Mouse (Mus musculus) layer of hippocampus, postnatal 36 days (tissue): ENCODE data around the gene Ccdc171. TPM values are rescaled to one million over a fixed set of nuclear protein-coding genes. Genes with fewer than 3 reads are reported as not detected.
"Not testable (repeated sequence)": the region's sequence is repeated elsewhere in the genome, so short reads cannot be mapped to it uniquely, and the experiment has no call there.

ENCODE experiments used
- DNase-seq, 2 experiments: peaks; one replicate each; pipeline ENCODE4 v3.0.0; 2022
- total RNA-seq, 2 experiments: library from RNA; stranded (reverse); gene quantifications; 2 replicates each; pipeline ENCODE4 v1.2.3; 2021

The Ccdc171 gene
- total RNA-seq, result 1 to 10 TPM; 3.9 to 5.3 TPM

DNA sequence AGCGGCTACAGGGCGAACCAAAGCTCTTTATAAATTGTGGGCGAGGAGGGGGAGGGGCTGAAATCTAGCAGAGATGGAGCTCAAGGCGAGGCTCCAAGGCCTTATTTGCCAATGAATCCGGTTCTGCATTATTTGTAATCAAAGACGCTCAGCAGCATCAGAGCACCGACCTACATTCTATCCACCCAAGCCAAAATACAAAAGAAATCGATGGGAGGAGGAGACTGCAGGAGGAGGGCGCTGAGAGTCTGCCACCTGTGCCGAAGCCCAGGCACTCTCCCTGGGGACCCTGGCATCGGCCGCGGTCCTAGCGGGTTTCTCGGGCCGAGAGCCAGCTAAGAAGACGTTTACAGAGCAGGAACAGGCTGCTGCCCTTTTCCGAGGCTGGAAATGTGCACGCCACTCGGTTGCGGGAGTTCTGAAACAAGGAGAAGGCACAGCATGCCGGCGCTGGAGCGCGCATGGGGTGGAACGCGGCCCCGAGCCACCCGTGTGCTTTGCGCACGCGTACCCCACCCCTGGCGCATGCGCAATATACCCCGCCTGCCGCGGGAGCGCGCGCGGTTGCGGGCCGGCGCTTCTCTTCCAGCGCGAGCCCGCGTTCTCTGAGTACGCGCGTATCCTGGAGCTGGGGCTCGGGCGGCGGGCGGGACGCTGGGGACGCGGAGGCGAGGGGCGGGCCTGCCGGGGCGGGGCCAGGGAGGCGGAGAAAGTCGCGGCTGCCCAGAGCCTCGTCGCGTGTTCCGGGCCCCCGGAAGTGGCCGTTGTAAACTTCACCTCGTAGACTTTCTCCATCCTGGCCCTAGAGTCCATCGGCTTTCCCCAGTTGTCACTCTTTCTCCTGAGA is at the start of gene Ccdc171:
TSS of gene Ccdc171 (plus strand) at position 703 of the 847 bp plus-strand sequence.
- peak; percentile 92 to 94 for DNase-seq

- no peak for DNase-seq
Measured at GRCm38 (mm10) chr4:83485250-83485649, 40.1 kb upstream of the Ccdc171 start.

DNA sequence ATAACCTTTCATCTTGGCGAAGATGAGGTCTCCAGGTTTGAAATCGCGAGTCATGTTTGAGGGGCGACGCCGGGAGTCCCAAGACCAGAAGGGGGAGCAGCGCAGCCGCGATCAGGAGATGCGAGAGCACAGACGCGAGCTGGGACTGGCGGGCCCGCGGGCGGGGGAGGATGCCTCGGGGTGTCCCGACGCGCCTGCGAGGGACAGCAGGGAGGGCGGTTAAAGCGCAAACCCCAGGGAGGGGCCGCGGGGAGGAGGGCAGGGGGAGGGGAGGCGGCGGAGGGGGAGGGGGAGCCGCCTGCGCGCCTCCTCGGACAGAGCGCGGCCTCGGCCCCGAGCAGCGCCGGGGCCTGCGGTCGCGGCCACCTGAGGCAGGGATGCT is 39.6 kb upstream of the Ccdc171 start:
- DNase-seq, result peak; percentile 87 to 88

DNA sequence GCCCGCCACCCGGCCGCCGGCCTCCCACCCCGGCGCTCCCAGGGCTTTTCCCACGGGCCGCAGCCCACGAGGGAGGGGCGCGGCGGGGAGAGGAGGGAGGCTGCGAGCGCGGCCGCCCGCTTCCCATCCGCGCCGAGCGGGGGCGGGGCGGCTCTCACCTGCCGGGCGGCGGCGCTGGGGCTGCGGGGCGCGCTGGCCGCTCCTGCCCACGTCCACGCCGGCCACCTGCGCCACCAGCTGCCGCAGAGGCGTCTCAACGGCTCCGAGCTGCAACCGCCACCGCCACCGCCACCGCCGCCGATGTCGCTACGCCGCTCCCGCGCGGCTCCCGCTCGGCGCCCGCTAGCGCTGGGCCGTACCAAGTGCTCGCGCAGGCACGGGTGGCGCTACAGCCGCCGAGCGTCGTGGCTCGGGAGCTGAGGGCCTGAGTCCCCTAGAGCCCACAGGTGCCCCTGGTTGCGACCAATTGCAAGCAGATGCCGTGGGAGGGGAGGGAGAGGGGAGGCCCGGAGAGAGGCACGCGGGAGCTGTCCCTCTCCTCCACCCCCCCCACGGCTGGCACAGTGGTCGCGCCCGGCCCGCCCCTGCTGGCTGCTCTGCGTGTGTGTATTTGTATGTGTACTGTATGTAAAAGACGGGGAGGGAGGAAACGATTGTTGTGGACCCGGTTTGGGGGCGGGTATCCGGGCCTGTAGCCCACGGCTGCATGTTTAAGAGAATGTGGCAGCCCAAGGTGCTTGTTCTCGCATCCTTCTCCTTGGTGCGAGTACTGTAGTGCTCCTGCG is 39.0 kb upstream of the Ccdc171 start, which contains the start of gene Psip1:
TSS of gene Psip1 (minus strand) at position 343 of the 785 bp plus-strand sequence.
- peak; percentile 87 to 92 for DNase-seq

GRCm38 (mm10) chr4:83489121-83489520 is 36.2 kb upstream of the Ccdc171 start:
- no peak for DNase-seq

GRCm38 (mm10) chr4:83493112-83493511 is 32.2 kb upstream of the Ccdc171 start:
- DNase-seq, result no peak

GRCm38 (mm10) chr4:83497013-83497412 is 28.3 kb upstream of the Ccdc171 start:
- DNase-seq, result not testable (repeated sequence)

DNA sequence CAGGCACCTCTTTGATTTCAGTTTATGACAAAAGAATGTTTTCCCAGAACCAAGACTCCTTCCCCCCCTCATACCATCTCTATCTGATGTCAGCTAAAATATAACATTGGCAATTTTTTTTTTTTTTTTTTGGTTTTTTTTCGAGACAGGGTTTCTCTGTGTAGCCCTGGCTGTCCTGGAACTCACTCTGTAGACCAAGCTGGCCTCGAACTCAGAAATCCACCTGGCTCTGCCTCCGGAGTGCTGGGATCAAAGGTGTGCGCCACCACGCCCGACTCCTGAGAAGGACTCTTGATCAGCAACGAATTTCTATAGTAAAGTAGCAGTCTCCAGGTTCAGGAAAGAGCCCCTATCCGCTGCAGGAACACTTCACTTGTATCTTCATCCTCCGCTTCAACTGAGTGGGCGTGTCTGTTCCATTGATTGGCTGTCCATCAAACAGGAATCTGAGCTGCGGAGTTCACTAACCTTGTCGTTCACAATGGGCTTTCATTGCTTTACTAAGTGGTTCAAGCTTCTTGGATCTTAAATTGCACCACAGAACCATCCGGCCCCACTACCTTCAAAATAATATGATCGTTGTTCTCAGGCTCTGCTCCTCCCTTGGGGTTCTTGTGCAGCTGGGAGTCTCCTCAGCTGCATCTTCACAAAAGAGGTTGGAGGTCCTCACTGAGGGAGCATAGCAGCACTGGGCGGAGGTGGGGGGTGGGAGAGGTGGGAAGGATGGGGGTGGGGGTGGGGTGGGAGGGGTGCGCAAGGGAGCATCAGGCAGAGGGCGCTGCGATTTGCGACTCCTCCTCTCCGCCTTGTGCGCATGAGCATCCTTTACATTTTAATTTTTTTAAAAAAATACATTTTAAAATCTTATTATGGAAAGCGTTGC is 24.9 kb upstream of the Ccdc171 start:
- DNase-seq, result peak; percentile 17 to 24

DNA sequence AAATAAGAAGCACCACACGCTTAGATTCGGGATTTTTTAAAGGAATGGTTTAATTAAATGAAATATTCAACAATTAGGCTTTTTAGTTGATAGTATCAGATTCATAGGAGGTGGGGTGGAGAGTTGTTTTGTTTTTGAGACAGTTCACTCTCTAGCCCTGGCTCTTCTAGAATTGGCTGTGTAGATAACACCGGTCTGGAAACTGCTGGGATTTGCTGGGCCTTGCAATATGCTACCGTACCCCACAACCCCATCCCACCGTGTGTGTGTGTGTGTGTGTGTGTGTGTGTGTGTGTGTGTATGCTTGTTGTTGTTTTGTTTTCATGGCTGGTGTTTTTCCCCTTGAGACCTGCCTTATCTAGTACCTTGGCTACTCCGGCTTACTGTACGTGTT is 24.3 kb upstream of the Ccdc171 start:
- no peak for DNase-seq

- no peak for DNase-seq
Measured at GRCm38 (mm10) chr4:83509600-83509999, 15.7 kb upstream of the Ccdc171 start.

GRCm38 (mm10) chr4:83511083-83511482 is 14.3 kb upstream of the Ccdc171 start:
- no peak for DNase-seq

DNA sequence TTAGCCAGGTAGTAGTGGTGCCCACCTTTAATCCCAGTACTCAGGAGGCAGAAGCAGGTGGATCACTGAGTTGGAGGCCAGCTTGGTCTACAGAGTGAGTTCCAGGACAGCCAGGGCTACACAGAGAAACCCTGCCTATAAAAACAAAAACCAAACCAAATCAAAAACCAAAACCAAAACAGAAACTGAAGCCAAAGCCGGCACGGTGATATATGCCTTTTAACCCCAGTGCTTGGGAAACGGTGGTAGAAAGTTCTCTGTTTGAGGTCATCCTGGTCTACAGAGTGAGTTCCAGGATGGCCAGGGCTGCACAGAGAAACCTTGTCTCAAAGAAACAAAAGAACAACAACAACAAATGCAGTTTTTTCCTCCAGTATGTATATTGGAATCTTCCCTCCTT is 13.1 kb upstream of the Ccdc171 start:
- DNase-seq, result no peak

DNA sequence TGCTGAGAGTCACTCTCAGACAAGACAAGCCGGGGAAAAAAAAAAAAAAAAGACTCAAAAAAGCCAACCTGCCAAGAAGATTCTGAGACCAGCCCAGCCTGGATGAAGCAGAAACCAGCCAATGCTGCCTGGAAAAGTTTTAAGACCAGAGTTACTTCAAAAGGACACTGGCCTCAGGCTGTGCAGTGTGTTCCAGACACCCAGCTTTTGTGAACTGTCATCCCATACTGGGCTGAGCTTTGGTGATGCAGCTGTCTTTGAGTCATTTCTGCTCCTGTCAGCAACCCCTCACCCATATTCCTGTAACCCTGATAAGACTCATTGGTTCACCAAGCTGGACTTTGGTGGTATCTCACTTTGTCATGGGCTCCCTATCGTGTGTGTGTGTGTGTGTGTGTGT is 12.7 kb upstream of the Ccdc171 start:
- DNase-seq, result no peak

DNA sequence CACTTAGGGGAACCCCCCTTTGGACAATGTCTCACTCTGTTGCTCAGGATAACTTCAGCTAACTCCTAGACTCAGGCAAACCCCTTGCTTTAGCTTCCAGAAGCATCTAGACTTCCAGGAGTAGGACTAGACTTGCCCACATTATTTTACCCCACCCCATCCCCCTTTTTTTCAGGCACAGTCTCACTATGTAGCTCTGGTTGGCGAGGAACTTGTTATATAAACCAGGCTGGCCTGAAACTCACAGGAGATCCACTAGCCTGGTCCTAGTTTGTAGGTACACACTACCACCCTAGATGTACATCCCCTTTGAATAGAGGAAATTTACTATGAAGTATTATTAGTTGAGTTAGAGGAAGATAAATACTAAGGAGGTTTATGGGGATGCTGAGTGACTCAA is 11.2 kb upstream of the Ccdc171 start:
- DNase-seq, result no peak

GRCm38 (mm10) chr4:83514976-83515669 is 10.2 kb upstream of the Ccdc171 start:
- DNase-seq, result no peak

DNA sequence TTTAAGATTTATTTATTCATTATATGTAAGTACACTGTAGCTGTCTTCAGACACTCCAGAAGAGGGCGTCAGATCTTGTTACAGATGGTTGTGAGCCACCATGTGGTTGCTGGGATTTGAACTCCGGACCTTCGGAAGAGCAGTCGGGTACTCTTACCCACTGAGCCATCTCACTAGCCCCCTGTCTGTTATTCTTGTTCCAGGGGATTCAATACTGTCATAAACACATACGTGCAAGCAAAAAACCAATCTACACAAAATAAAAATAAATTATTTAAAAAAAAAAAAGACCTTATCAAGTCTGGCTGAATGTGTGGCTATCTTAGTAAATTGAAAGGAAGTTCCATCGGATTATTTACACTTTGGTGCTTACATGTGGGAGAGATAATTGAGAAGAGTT is 9.2 kb upstream of the Ccdc171 start:
- DNase-seq, result not testable (repeated sequence)

- no peak for DNase-seq
Measured at GRCm38 (mm10) chr4:83519148-83519547, 6.2 kb upstream of the Ccdc171 start.

DNA sequence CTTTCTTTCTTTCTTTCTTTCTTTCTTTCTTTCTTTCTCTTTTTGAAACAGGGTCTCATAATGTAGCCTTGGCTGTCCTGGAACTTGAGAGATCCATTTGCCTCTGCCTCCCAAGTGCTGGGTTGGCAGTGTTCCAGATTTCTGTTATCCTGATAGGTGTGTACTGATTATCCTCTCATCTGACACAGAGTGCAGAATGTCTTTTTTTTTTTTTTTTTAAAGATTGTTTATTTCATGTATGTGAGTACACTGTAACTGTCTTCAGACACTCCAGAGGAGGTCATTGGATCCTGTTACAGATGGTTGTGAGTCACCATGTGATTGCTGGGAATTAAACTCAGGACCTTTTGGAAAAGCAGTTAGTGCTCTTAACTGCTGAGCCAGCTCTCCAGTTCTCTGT is 5.5 kb upstream of the Ccdc171 start:
- no peak for DNase-seq

DNA sequence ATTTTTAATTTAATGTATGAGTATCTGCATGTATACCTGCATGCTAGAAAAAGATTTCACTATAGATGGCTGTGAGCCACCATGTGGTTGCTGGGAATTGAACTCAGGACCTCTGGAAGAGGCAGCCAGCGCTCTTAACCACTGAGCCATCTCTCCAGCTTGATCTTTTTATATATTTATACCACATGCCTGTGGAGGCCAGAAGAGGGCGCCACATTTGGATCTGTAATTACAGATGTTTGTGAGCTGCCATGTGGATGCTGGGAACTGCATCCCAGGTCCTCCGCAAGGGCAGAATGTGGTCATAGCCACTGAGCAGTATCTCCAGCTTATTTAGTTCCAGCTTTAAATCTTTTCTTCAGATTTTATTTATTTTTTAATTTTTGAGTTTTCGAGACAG is 5.0 kb upstream of the Ccdc171 start:
- no peak for DNase-seq

GRCm38 (mm10) chr4:83522066-83522465 is 3.3 kb upstream of the Ccdc171 start:
- DNase-seq, result no peak

DNA sequence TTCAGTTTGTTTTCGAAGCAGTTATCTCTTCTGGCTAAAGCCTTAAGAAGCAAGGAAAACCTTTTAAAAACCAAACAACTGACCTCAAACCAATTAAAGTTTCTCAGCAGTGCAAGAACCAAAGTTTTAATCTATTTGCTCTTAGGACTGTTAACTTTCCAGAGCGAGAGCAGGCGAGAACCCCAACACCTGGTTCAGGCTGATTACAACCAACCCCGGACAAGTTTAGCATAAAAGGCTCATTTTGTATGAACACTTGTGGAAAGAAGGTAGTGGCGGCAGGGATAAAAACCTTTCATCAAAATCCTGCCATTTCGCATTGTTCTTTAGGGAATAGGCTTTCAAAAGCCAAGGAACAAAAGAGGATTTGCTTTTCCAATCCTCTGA is 896 bp upstream of the Ccdc171 start:
- no peak for DNase-seq

- DNase-seq, result no peak
Measured at GRCm38 (mm10) chr4:83525690-83526055, 328 bp downstream of the Ccdc171 start.
